ENCODE assay signal across 8 mouse cellular contexts in the genomic region with DNA sequence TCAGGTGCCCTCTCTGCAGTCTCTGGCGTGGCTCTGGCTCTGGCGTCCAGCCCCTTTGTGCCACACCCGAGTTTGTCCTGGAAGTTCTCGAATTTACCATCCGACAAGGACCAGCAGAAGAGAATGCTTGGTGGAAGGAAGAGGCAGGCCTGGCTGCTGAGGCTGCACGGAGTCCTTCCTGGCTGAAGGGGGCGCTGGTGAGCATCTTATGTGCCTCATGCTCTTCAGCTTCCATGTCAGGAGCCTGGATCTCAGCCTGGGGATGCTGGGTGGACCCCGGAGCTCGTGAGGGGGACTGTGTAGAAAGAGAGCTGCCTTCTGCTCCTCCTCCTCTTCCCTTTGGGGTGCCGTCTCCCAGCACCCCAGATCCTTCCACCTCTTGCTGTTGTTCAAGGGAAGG. TPM values are rescaled to one million over a fixed set of nuclear protein-coding genes. Genes with fewer than 3 reads are reported as not detected.
A peak's percentile ranks its signal among the peaks of the same experiment; 100 is the strongest.
DNase-seq lines count a peak whose midpoint lies in the region; ATAC-seq and TF ChIP-seq lines count a peak whose summit lies in the region.

No protein-coding gene starts in this region.

- H3K4me2 ChIP-seq in kidney, embryonic 15.5 days = no peak overlapping the region

- no peak overlapping the region for H3K4me3 ChIP-seq in ES-Bruce4 (ENCODE audit: low read depth, low read length)
- no peak overlapping the region for H3K4me3 ChIP-seq in kidney, embryonic 15.5 days (replicated peaks)

- H3K9ac ChIP-seq in ES-Bruce4 (ENCODE audit: low read depth, poor library complexity, severe bottlenecking) = no peak overlapping the region
- H3K9ac ChIP-seq in kidney, embryonic 15.5 days = no peak overlapping the region

- WGBS in kidney, embryonic 15.5 days = 63% methylated on average over 10 of the region's 10 CpGs

- H3K27me3 ChIP-seq in ES-Bruce4 (ENCODE audit: control insufficient read depth, insufficient read depth, low read length, poor library complexity, severe bottlenecking) = no peaks in the 10 kb centered on the region
- no peaks in the 10 kb centered on the region for H3K27me3 ChIP-seq in kidney, embryonic 15.5 days

- TF ChIP-seq CTCF in ES-Bruce4 (IDR thresholded peaks at IDR 0.05; ENCODE audit: low read depth, low read length) = peak; percentile 90

- peak; percentile 25 to 33 for DNase-seq in heart, postnatal 14 days
- no peak for DNase-seq in heart, adult 9 months (ENCODE audit: low spot score in 2 of 2)
- peak; percentile 54 for DNase-seq in 3T3-L1 (ENCODE audit: low read depth, low spot score)
- peak; percentile 42 for DNase-seq in mesoderm, embryonic 11.5 days (ENCODE audit: low read depth, low spot score)

- no peaks in the 10 kb centered on the region for H3K9me3 ChIP-seq in ES-Bruce4 (replicated peaks; ENCODE audit: control insufficient read depth, insufficient read depth, low read length, poor library complexity, severe bottlenecking)
- H3K9me3 ChIP-seq in kidney, embryonic 15.5 days (replicated peaks) = no peaks in the 10 kb centered on the region

- intact Hi-C loops in heart, postnatal 14 days (cut with DNase I) = no loop called here

- peak; percentile 70 for ATAC-seq in granulocyte monocyte progenitor cell, adult 5-6 weeks (replicated peaks; ENCODE audit: poor library complexity, severe bottlenecking)
- ATAC-seq in inflammation-experienced regulatory T-cells, adult 6 months = no peak
- ATAC-seq in kidney, embryonic 15.5 days (replicated peaks; ENCODE audit: low FRiP score) = no peak

- TF ChIP-seq POLR2A in ES-Bruce4 (IDR thresholded peaks at IDR 0.05; ENCODE audit: insufficient read depth, low read length) = no peak

- H3K36me3 ChIP-seq in ES-Bruce4 (ENCODE audit: control insufficient read depth, insufficient read depth, low read length, poor library complexity, severe bottlenecking) = no peaks in the 10 kb centered on the region
- peaks cover 25% of the 10 kb centered on the region for H3K36me3 ChIP-seq in kidney, embryonic 15.5 days

- TF ChIP-seq EP300 in ES-Bruce4 (IDR thresholded peaks at IDR 0.05; ENCODE audit: insufficient read depth, low read depth, low read length) = no peak

- no peak overlapping the region for H3K27ac ChIP-seq in ES-Bruce4 (ENCODE audit: insufficient read depth, low read length)
- H3K27ac ChIP-seq in kidney, embryonic 15.5 days = no peak overlapping the region

- H3K4me1 ChIP-seq in ES-Bruce4 (ENCODE audit: control insufficient read depth, insufficient read depth, low read length) = no peaks in the 10 kb centered on the region
- no peaks in the 10 kb centered on the region for H3K4me1 ChIP-seq in kidney, embryonic 15.5 days

RNA-seq across cellular contexts. Expression of gene Gnmt, which starts 7.2 kb away (rescaled TPM):
- total RNA-seq in heart, postnatal 14 days (2021) = under 1 TPM; 0.26 to 0.41 TPM
- polyA plus RNA-seq in ES-Bruce4 (2011; ENCODE audit: insufficient read depth, insufficient read length, low read depth, missing spikeins) = 3.9 and 4.1 TPM in 2 replicates
- total RNA-seq in granulocyte monocyte progenitor cell, adult 5-6 weeks (2014; fragmentation: Nextera tagmentation) = 1.1 TPM in 1 of 2 replicates, not detected in the other
- 1.0 TPM in 1 of 2 replicates, not detected in the other for total RNA-seq in granulocyte monocyte progenitor cell, adult 5-6 weeks (2017)
- polyA plus RNA-seq in inflammation-experienced regulatory T-cells, adult 6 months (2017; shearing (Covaris generic)) = 1 to 10 TPM in 1 of 3 experiments, under 1 TPM in 2; 0.40 to 2.3 (median 0.72) TPM
- 1.5 and 2.8 TPM in 2 replicates for polyA plus RNA-seq in kidney, embryonic 15.5 days (2015; fragmentation: Nextera tagmentation; extraction: Ambion mirVana)

RNA-seq across cellular contexts. Expression of gene Cnpy3, which starts 15.9 kb away (rescaled TPM):
- total RNA-seq in heart, postnatal 14 days (2021) = 10 to 100 TPM; 18.7 to 19.4 TPM
- polyA plus RNA-seq in ES-Bruce4 (2011; ENCODE audit: insufficient read depth, insufficient read length, low read depth, missing spikeins) = 31.2 and 37.2 TPM in 2 replicates
- 68.6 and 80.8 TPM in 2 replicates for total RNA-seq in granulocyte monocyte progenitor cell, adult 5-6 weeks (2014; fragmentation: Nextera tagmentation)
- 100 and 121 TPM in 2 replicates for total RNA-seq in granulocyte monocyte progenitor cell, adult 5-6 weeks (2017)
- polyA plus RNA-seq in inflammation-experienced regulatory T-cells, adult 6 months (2017; shearing (Covaris generic)) = 10 to 100 TPM; 19.1 to 36.3 (median 27.8) TPM
- 79.3 and 83.5 TPM in 2 replicates for polyA plus RNA-seq in kidney, embryonic 15.5 days (2015; fragmentation: Nextera tagmentation; extraction: Ambion mirVana)

RNA-seq across cellular contexts. Expression of gene Pex6, which starts 24.9 kb away (rescaled TPM):
- total RNA-seq in heart, postnatal 14 days (2021) = 10 to 100 TPM; 24.3 to 25.1 TPM
- 13.0 and 13.4 TPM in 2 replicates for polyA plus RNA-seq in ES-Bruce4 (2011; ENCODE audit: insufficient read depth, insufficient read length, low read depth, missing spikeins)
- 9.7 and 22.9 TPM in 2 replicates for total RNA-seq in granulocyte monocyte progenitor cell, adult 5-6 weeks (2014; fragmentation: Nextera tagmentation)
- total RNA-seq in granulocyte monocyte progenitor cell, adult 5-6 weeks (2017) = 11.3 and 13.2 TPM in 2 replicates
- 1 to 10 TPM; 3.1 to 4.8 (median 4.6) TPM for polyA plus RNA-seq in inflammation-experienced regulatory T-cells, adult 6 months (2017; shearing (Covaris generic))
- 25.6 and 28.5 TPM in 2 replicates for polyA plus RNA-seq in kidney, embryonic 15.5 days (2015; fragmentation: Nextera tagmentation; extraction: Ambion mirVana)

RNA-seq across cellular contexts. Expression of gene Ptcra, which starts 27.4 kb away (rescaled TPM):
- total RNA-seq in heart, postnatal 14 days (2021) = under 1 TPM in 1 of 2 experiments, not detected in 1; 0.78 TPM
- polyA plus RNA-seq in ES-Bruce4 (2011; ENCODE audit: insufficient read depth, insufficient read length, low read depth, missing spikeins) = 1.1 and 1.7 TPM in 2 replicates
- 1.3 TPM in 1 of 2 replicates, not detected in the other for total RNA-seq in granulocyte monocyte progenitor cell, adult 5-6 weeks (2014; fragmentation: Nextera tagmentation)
- total RNA-seq in granulocyte monocyte progenitor cell, adult 5-6 weeks (2017) = not detected in 2 replicates
- under 1 TPM in 2 of 3 experiments, not detected in 1; 0.44 to 0.47 TPM for polyA plus RNA-seq in inflammation-experienced regulatory T-cells, adult 6 months (2017; shearing (Covaris generic))
- polyA plus RNA-seq in kidney, embryonic 15.5 days (2015; fragmentation: Nextera tagmentation; extraction: Ambion mirVana) = 0.33 and 0.64 TPM in 2 replicates

RNA-seq across cellular contexts. Expression of gene Ppp2r5d, which starts 31.2 kb away (rescaled TPM):
- 10 to 100 TPM; 35.0 to 35.3 TPM for total RNA-seq in heart, postnatal 14 days (2021)
- 97.3 and 99.4 TPM in 2 replicates for polyA plus RNA-seq in ES-Bruce4 (2011; ENCODE audit: insufficient read depth, insufficient read length, low read depth, missing spikeins)
- 48.7 and 49.3 TPM in 2 replicates for total RNA-seq in granulocyte monocyte progenitor cell, adult 5-6 weeks (2014; fragmentation: Nextera tagmentation)
- 45.9 and 57.1 TPM in 2 replicates for total RNA-seq in granulocyte monocyte progenitor cell, adult 5-6 weeks (2017)
- 10 to 100 TPM; 23.2 to 25.5 (median 23.5) TPM for polyA plus RNA-seq in inflammation-experienced regulatory T-cells, adult 6 months (2017; shearing (Covaris generic))
- 96.7 and 105 TPM in 2 replicates for polyA plus RNA-seq in kidney, embryonic 15.5 days (2015; fragmentation: Nextera tagmentation; extraction: Ambion mirVana)

Comparison
In these comparisons a context has a peak if more than half of its experiments do, and no peak if none do; other contexts are left out.
1. DNase-seq: peak in heart, postnatal 14 days (2 of 2), 3T3-L1 (single experiment) and mesoderm, embryonic 11.5 days (single experiment); none in heart, adult 9 months (0 of 2).